Mouse (Mus musculus) megakaryocyte, embryonic 14.5 days (primary cell): ENCODE results near the gene Nfyc.

Experiments used
- FLI1 ChIP-seq: IDR thresholded peaks from 2 replicates; pipeline ENCODE4 v1.6.1; 2012; ENCODE audit warnings: low read length, inconsistent platforms, mixed read lengths
- GATA1 ChIP-seq: IDR thresholded peaks from 3 replicates; pipeline ENCODE4 v1.6.1; 2012; ENCODE audit warnings: mixed read lengths, low read length, inconsistent platforms, borderline replicate concordance

- TF ChIP-seq FLI1, result no peak
- TF ChIP-seq GATA1, result no peak
Observed at GRCm38 (mm10) chr4:120745731-120746551, 85.4 kb downstream of the Nfyc start.
